Mouse (Mus musculus): ENCODE results near the gene Ing4.
A peak's percentile ranks its signal among the peaks of the same experiment; 100 is the strongest.

Gene Ing4

DNA sequence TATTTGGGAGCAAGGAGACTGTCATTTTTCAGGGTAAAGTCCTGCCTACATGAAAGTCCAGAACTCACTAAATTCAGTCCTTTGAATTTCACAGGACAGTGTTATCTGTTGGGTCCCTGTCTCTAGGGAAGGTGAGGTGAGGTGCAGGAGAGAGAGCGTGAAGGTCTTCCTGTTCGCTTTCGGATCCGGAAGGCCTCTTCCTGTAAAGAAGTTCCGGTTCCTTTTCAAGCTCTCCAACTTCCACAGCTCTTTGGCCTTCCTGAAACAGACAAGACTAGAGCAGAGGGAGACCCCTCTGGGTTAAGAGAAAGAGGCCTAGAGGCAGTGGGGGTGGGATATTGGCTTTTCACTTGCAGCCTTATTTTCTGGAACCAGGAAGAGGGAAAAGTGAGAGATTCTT lies 52.8 kb downstream of the Ing4 start:
- DNase-seq (ENCODE audit: low spot score), result no peak

DNA sequence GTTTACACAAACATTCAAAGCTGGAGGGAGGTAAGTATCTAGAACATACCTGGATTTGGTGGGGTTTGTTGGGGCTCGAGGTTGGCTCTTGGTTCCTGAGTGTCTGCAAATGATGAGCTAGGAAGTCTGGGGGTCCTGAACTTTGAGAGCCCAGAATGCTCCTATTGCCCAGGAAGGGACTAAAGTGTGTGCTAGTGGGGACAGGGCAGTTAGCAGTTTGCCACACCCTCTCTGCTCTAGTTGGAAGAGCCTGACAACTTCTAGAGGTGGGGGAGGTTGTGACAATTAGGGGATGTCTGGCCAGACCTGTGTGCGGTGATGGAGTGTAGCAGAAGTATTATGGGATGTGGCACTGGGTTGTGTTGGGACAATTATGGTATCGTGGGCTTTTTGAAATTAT lies 55.3 kb downstream of the Ing4 start:
- no peak for DNase-seq (ENCODE audit: low spot score)

DNA sequence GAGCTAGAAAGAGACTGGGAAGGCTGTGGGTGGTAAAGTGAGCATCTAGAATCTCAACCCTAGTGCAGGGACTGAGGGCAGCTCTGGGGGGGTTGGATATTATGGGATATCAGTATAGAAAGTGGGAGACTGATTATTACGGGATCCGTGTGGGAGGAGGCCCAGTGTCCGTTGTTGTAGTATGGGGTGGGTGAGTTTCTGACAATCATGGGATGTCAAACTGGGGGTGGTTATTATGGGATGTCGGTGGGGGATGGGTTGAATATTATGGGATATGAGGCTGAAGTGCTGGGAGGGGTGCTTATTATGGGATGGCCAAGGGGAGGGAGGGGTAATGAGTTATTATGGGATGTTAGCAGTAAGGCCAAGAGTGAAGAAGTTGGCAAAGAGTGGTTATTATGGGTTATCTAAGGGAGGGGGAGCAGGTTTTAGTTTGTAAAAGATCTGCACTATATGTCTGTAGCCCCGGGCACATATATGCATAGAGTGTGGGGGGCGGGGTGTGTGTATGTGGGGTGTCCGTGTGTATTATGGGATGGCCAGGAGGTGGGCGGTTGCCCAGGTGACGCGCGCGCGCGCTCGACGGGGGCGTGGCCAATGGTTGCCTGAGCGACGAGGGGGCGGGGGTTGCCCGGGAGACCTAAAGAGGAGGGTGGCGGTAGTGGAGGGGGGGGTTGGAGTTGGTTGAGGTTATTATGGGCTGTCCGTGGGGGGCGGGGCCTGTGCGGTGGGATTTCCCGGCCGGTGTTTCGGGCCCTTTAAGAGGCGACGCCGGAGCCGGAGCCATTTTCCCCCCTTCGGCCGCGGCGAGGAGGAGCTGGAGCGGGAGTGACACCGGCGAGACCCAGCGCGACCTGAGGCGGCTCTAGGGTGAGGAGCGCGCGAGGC lies 56.1 kb downstream of the Ing4 start, which contains the start of gene Chd4:
Gene Chd4 (plus strand): TSS at position 591 of the 888 bp plus-strand sequence.
- DNase-seq (ENCODE audit: low spot score), result peak; percentile 99

DNA sequence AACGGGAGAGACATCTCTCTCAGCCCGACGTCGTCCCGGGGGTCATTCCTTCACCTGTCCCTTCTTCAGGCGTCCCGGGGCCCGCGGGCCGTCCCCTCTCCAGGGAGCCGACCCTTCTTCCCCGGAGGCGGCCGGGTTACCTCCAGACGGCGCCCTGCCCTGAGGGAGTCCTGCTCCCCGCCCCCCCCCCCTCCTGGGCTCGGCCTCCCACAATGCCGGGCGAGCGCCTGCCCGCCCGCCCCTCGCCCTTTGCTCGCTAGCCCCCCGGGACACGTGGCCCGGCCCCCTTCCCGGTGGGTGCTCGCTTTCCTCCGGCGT lies 56.7 kb downstream of the Ing4 start:
- DNase-seq (ENCODE audit: low spot score), result no peak

DNA sequence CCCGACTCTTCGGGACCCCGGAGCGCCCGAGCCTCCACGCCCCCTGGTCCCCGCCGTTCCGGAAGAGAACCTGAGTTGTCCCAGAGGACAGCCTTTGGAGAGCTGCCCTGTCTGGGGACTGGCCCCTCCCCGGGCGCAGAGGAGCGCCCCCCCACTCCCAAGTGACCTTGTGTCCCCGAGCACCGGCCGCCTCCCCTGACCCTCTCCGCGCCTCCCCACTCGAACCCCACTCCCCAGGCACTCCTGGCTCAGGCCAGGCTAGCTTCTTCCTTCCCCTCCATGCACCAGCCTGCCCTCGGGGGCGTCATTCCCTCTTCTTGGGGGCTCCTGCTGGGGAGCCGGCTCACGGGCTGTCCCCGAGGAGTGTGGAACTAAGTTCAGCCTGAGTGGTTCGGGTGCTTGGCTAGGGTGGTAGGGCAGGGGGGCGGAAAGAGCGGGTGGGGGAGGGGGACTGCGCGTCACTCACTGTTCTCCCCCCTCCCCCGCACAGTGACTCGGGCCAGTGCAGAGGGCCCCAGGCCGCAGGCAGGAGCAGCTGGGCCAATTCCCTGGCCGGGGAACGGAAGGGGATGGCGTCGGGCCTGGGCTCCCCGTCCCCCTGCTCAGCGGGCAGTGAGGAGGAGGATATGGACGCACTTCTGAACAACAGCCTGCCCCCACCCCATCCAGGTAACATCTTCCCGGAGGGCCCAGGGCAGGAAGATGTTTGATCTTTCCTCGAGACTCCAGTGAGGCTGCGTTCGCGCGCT lies 57.2 kb downstream of the Ing4 start:
- DNase-seq (ENCODE audit: low spot score), result peak; percentile 85

DNA sequence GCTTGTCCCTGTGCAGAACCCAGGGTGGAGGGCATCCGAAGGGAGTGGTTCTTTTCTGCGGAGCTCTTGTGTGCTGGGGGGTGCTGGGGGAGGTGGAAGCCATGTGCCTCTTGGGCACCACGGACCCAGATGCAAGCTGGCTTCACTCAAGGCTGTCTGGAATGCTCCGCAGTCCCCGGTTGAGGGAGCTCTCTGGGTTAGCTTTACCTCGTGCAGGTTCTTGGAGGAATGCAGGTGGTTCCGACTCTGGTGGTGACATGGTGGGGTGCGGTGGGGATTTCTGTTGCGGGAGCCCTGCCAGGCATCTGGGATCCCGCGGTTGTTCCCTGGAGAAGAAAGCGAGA lies 57.8 kb downstream of the Ing4 start:
- peak; percentile 59 for DNase-seq (ENCODE audit: low spot score)

DNA sequence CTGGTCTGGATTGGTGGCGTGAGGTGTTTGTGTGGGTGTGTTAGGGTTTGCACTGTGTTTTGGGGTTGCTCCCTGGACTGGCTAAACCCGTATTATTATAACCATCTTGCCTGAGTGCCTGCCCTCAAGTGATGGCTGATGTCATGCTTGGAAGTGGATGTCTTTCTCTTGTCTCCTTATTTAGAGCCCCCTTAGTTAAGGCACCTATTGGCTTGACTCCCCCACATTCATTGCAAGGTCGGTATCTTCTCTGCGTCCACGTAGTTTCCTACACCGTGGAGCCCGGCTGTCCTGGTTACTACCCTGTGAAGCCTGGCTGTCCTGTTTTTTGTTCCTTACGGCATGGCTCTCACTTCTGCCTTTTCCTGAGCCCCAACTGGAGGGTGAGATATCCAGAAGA lies 58.4 kb downstream of the Ing4 start:
- no peak for DNase-seq (ENCODE audit: low spot score)

DNA sequence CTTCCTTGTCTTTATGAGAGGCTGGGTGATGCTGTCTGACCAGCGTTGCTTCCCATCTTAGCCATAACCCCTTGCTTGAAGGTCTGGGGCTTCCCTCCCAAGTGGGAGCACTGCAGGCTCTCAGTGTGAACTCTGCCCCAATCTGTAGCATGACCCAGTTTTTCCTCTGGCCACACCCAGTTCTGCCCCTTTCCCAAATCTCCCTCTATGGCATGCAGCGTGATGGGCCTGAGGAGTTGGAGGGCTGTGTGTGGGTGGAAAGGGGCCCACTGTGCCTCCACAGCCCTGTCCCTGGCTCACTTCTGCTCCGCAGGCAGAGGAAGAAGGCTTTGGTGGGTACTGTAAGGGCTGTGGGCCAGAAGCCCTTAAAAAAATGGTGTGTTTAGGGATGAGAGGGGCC lies 59.0 kb downstream of the Ing4 start:
- DNase-seq (ENCODE audit: low spot score), result no peak
